Mouse (Mus musculus): ENCODE results near the gene Mrgprf.

Mrgprf gene

GRCm38 (mm10) chr7:145300321-145301007, at the start of gene Mrgprf:
Gene Mrgprf, plus strand, starts transcription at chr7:145300828.
- no peak for DNase-seq (ENCODE audit: low read depth, low spot score)

- DNase-seq (ENCODE audit: low read depth, low spot score) = peak; percentile 14
Measured at GRCm38 (mm10) chr7:145252715-145253476, 47.7 kb upstream of the Mrgprf start.

GRCm38 (mm10) chr7:145253986-145254630, 46.5 kb upstream of the Mrgprf start:
- no peak for DNase-seq (ENCODE audit: low read depth, low spot score)

- no peak for DNase-seq (ENCODE audit: low read depth, low spot score)
Measured at GRCm38 (mm10) chr7:145256092-145256491, 44.5 kb upstream of the Mrgprf start.

- DNase-seq (ENCODE audit: low read depth, low spot score) = no peak
Measured at GRCm38 (mm10) chr7:145264202-145264601, 36.4 kb upstream of the Mrgprf start.

GRCm38 (mm10) chr7:145266011-145266410, 34.6 kb upstream of the Mrgprf start:
- no peak for DNase-seq (ENCODE audit: low read depth, low spot score)

- no peak for DNase-seq (ENCODE audit: low read depth, low spot score)
Measured at GRCm38 (mm10) chr7:145268890-145269289, 31.7 kb upstream of the Mrgprf start.

- DNase-seq (ENCODE audit: low read depth, low spot score) = no peak
Measured at GRCm38 (mm10) chr7:145270955-145271354, 29.7 kb upstream of the Mrgprf start.

GRCm38 (mm10) chr7:145275488-145275887, 25.1 kb upstream of the Mrgprf start:
- DNase-seq (ENCODE audit: low read depth, low spot score) = no peak

GRCm38 (mm10) chr7:145281396-145281795, 19.2 kb upstream of the Mrgprf start:
- DNase-seq (ENCODE audit: low read depth, low spot score) = no peak

- no peak for DNase-seq (ENCODE audit: low read depth, low spot score)
Measured at GRCm38 (mm10) chr7:145283041-145283440, 17.6 kb upstream of the Mrgprf start.

GRCm38 (mm10) chr7:145283487-145284187, 17.0 kb upstream of the Mrgprf start, which contains the start of gene Tpcn2:
Gene Tpcn2, minus strand, starts transcription at chr7:145284011.
- peak; percentile 72 for DNase-seq (ENCODE audit: low read depth, low spot score)

- no peak for DNase-seq (ENCODE audit: low read depth, low spot score)
Measured at GRCm38 (mm10) chr7:145284293-145284692, 16.3 kb upstream of the Mrgprf start.

- DNase-seq (ENCODE audit: low read depth, low spot score) = no peak
Measured at GRCm38 (mm10) chr7:145285476-145285875, 15.2 kb upstream of the Mrgprf start.

GRCm38 (mm10) chr7:145287410-145287809, 13.2 kb upstream of the Mrgprf start:
- no peak for DNase-seq (ENCODE audit: low read depth, low spot score)

GRCm38 (mm10) chr7:145289302-145289701, 11.3 kb upstream of the Mrgprf start:
- DNase-seq (ENCODE audit: low read depth, low spot score) = no peak

GRCm38 (mm10) chr7:145291847-145292246, 8.8 kb upstream of the Mrgprf start:
- no peak for DNase-seq (ENCODE audit: low read depth, low spot score)

- no peak for DNase-seq (ENCODE audit: low read depth, low spot score)
Measured at GRCm38 (mm10) chr7:145292726-145293125, 7.9 kb upstream of the Mrgprf start.

- no peak for DNase-seq (ENCODE audit: low read depth, low spot score)
Measured at GRCm38 (mm10) chr7:145293859-145294258, 6.8 kb upstream of the Mrgprf start.

GRCm38 (mm10) chr7:145298666-145299490, 1.8 kb upstream of the Mrgprf start:
- no peak for DNase-seq (ENCODE audit: low read depth, low spot score)

Measured in brain, embryonic 18.5 days (tissue).